Comparison of ENCODE assay signal across 18 mouse cellular contexts in genomic region chr1:29013791-29014190, GRCm38 (mm10).
"Had no signal": no experiment of that assay in that cellular context is flagged by ENCODE, and none has a peak within 500 bp of the region (broad histone marks: within the 10 kb centered on the region; RNA-seq: fewer than 3 reads in every experiment).

No protein-coding gene starts in this region.

- H3K4me3 ChIP-seq: midbrain, embryonic 10.5 days; midbrain, embryonic 12.5 days; myocyte; neural tube, embryonic 13.5 days; neural tube, embryonic 15.5 days had no signal

- ATAC-seq: midbrain, embryonic 16.5 days had no signal

- DNase-seq: lung, adult 18-20 months; lung, embryonic 14.5 days; lung, postnatal 10 days; lung, postnatal 4 days; midbrain, embryonic 14.5 days; right cerebral cortex, adult 18-20 months; right cerebral cortex, postnatal 25 days; right cerebral cortex, postnatal 4 days; spleen, adult 18-20 months; thymus, adult 18-20 months; thymus, postnatal 14 days; thymus, postnatal 36 days had no signal

- H3K27me3 ChIP-seq: midbrain, embryonic 12.5 days; neural tube, embryonic 13.5 days; neural tube, embryonic 15.5 days had no signal

- H3K36me3 ChIP-seq: midbrain, embryonic 10.5 days; midbrain, embryonic 12.5 days; neural tube, embryonic 13.5 days; neural tube, embryonic 15.5 days had no signal

- H3K4me1 ChIP-seq: neural tube, embryonic 13.5 days; neural tube, embryonic 15.5 days had no signal

- H3K9me3 ChIP-seq: midbrain, embryonic 10.5 days; midbrain, embryonic 12.5 days; neural tube, embryonic 13.5 days; neural tube, embryonic 15.5 days had no signal

- H3K4me2 ChIP-seq: lung, embryonic 14.5 days; midbrain, embryonic 12.5 days; neural tube, embryonic 13.5 days; neural tube, embryonic 15.5 days had no signal

- H3K27ac ChIP-seq: midbrain, embryonic 10.5 days; midbrain, embryonic 12.5 days; neural tube, embryonic 13.5 days; neural tube, embryonic 15.5 days had no signal

- H3K9ac ChIP-seq: lung, embryonic 14.5 days; midbrain, embryonic 12.5 days; neural tube, embryonic 13.5 days; neural tube, embryonic 15.5 days had no signal
